Mouse (Mus musculus) megakaryocyte, embryonic 14.5 days (primary cell): ENCODE data around the gene Pitpnc1.

Experiments used
- FLI1 ChIP-seq: IDR thresholded peaks from 2 replicates; pipeline ENCODE4 v1.6.1; 2012; ENCODE audit warnings: low read length, inconsistent platforms, mixed read lengths
- GATA1 ChIP-seq: IDR thresholded peaks from 3 replicates; pipeline ENCODE4 v1.6.1; 2012; ENCODE audit warnings: mixed read lengths, low read length, inconsistent platforms, borderline replicate concordance

- TF ChIP-seq GATA1 (no peak), FLI1 (no peak)
Measured at GRCm38 (mm10) chr11:107254181-107254580, 216.3 kb downstream of the Pitpnc1 start.
